Mouse (Mus musculus) layer of hippocampus, postnatal 36 days (tissue): Measurements from ENCODE around the gene Cdv3. TPM values are rescaled to one million over a fixed set of nuclear protein-coding genes. Genes with fewer than 3 reads are reported as not detected.

Experiments used
- DNase-seq, 2 experiments: peaks; one replicate each; pipeline ENCODE4 v3.0.0; 2022
- total RNA-seq, 2 experiments: library from RNA; stranded (reverse); gene quantifications; 2 replicates each; pipeline ENCODE4 v1.2.3; 2021

Gene Cdv3
- total RNA-seq: 10 to 100 TPM; 71.5 to 73.2 TPM

DNA sequence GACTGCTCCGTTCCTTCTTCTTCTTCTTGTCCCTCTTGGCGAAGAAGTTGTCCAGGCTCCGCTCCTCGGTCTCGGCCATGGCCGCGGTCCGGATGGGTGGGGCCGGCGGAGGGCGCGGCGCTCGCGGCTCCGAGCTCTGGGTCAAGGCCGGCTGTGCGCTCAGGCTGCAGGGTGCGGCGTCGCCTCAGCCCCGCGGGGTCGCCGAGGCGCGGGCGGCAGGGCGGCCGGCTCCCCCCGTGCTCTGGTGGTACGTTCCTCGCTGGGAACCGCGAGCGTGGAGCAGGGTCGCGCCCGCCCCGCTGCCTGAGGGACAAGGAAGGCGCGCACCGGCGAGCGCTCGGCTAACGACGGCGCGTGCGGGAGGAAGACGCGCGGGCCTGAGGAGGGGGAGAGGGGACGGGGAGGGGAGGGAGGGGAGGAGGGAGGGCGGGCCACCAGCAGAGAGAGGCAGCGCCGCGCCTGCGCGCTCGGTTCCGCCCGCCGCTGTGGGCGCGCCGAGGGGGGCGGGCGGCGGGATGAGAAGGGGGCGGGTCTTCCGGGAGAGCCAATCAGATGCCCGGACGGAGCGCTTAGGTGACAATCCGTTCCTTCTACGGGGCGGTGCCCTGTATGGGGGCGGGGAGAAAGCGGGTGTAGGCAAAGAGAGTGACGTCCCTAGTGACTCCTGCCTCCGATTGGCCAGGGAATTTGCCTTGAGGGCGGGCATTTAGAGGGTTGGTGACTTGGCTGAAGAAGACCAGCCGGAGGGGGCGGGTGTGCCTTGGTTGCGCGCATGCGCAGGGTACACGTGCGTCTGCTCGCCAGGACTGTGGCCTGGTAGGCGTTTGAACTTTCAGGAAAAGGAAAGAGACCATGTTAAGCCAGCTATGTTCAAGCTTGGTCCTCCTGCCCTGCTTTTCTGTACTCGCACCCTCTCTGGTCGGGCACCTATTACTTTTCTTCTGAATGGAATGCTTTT, at the start of gene Cdv3:
TSS of gene Cdv3 (minus strand) at position 551 of the 958 bp plus-strand sequence.
- peak; percentile 99 for DNase-seq

DNA sequence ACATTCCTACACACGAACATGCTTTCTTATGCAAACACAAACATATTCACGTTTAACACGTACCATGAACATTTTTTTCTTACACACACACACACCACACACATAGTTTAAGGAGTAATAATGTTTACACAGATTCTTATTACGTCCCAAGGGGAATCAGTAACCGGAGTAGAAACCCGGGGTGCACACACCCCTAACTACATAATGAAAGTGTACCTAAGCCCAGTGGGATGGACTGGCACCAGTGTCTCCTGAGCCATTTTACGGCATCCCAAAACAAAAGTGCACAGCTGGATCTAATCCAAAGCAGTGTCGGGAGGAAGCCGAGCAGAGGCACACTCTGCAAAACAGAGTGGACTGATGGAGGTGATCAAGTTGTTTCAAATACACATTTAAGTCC, 47.8 kb upstream of the Cdv3 start:
- DNase-seq: no peak

GRCm38 (mm10) chr9:103409119-103409518, 43.5 kb upstream of the Cdv3 start:
- no peak for DNase-seq

DNA sequence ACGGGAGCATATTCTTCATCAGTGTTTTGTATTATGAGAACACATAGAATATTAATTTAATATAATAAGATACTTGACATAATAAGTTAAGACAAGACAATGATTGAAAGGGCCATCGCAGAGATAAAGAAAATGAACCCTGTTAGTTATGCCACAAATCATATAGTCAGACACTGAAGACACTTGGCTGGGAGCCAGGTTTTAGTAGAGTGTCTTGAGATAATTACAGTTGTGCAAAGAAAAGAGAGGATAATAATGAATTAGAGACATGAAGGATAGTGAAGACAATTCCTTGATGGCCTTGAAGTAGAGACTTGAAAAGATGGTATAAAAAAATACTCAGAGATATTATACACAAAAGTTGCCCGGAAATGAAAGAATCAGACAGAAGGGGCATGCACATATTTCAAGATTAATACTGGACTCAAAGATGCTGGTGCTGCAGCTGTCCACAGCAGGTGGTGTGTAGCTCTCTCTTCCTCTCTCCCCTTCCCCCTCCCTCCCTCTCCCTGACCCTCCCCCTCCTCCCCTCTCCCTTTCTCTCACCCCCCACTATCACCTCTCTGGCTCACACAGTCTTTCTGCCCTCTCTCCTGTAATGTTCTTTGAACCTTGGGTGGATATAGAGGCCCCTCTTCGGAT, 42.6 kb upstream of the Cdv3 start:
- DNase-seq: no peak

- DNase-seq: no peak
These were observed 37.8 kb upstream of the Cdv3 start for GRCm38 (mm10) chr9:103403331-103403973.

DNA sequence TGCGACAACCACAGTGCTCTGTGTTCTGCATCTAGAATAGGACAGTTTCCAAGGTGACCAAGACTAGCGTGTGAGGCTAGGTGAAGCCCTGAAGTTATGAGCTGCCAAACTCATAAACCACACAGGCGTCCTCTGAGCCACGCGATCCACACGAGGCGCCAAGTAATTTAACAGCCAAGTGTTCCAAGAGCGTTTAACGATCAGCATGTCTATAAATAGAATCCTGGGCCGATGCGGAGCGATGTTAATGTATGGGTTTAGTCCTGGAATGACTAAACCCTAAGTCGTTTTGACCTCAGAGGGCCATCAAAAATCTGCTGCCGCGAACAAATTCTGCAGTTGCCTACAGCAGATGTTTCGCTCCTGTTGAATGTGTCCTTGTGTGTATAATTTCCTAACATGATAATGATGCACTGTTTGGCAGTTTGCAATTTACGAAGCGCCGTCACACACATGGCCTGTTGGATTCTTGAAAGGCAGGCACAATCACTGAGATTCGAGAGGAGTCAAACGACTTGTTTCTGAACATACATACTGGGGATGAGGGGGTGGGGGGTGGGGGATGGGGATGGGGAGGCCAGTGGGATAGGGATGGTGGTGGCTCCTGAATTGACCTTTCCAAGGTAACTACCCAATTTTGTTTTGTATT, 33.0 kb upstream of the Cdv3 start:
- DNase-seq: peak; percentile 12 to 20

- DNase-seq: no peak
These were observed 27.6 kb upstream of the Cdv3 start for GRCm38 (mm10) chr9:103393256-103393655.

DNA sequence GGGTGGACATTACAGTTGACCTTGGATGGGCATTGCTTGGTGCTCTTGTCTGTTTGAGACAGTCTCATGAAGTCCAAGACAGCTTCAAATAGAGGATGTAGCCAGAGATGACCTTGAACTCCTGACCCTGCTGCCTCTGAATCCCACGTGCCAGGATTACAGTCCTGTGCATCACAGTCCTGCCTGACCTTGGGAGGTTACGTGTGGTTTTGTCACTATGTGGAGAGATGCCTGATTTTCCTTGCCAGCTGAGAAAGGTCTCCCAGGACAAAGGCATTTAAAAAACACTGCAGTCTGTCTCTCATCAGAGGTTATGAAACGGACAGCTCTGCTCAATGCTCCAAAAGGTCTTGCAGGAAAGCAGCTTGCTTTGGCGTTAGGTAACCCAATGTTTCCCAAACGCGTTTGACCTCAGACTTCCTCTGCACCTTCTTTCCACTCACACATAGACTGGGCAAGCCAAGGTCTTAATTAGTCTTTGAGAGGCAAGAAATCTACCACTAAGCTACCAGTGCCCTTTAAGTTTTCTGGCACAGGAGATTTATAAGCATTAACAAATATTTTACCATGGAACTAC, 26.2 kb upstream of the Cdv3 start:
- no peak for DNase-seq

GRCm38 (mm10) chr9:103389261-103389660, 23.6 kb upstream of the Cdv3 start:
- DNase-seq: no peak

DNA sequence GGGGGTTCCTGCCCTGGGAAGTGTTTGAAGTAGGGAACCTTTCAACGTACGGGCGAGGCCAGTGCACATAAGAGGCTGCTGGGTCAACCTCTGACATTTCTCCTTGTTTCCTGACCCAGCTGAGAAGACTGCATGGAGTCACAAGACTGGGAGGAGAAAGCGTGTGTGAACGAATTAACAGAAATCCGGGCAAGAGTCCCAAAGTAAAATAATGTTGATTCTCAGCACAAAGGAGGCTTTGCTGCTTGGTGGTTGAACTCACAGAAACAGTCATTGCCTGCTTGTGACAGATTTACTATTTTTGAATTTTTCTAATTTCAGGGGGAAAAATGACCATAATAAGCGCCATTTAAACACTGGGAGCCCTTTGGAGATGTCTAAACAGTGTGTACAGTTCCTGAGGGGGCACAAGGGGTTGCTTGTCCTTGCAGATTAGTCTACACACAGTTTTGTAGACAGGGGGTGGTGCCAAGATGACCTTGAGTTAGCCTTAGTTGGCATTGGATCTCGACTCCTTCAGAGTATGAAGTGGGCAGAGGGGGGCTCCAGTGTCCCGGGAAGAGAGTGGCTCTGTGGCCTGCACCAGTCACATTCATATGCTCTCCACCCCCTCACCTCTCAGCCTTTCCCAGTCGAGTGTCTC, 21.5 kb upstream of the Cdv3 start:
- no peak for DNase-seq

DNA sequence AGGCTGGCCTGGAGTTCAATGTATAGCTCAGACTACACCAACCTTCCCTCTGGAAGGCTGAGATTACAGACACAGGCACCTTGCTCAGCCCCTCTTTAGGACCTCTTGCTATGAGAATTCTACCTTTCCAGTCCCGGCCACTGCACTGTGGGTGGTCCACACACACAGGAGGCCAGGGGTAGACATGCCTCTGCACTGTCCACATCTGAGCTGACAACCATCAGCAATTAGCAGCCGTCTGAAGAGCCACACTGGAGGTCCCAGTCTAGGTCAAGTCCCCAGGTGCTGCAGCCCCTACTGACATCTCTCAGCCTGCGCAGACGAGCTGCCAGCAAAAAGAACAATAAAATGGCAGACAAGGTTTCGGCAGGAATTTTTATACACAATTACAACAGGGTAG, 20.9 kb upstream of the Cdv3 start:
- DNase-seq: no peak

GRCm38 (mm10) chr9:103385600-103385999, 20.0 kb upstream of the Cdv3 start:
- DNase-seq: no peak

DNA sequence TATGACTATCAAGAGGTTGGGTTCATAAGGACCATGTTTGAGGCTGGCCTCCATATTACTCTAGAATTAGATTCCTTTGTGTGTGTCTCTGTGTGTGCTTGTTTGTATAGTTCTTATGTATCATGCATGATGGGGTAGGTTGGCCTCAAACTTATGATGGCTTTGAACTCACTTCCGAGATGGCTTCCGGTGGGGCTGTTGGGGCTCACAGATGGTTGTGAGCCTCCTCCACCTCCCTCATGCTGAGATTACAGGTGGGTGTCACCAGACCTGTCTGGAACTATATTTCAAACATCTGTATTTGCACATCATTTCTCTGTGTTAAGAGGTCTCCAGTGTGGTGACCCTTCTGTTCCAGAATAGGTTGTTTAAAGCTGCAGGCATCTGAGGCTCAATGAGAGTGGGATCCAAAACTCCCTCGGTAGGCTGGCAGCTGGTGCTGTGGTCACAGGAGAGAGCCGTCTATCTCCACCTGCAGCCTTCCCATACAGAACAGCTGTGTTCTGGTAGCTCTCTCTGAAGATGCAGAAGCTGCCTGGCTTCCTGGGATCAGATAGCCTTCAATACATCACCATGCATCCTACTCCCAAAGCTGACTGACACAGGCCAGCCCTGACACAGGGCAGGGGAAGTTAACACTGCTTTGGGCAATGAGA, 18.6 kb upstream of the Cdv3 start:
- DNase-seq: no peak

GRCm38 (mm10) chr9:103383576-103383975, 17.9 kb upstream of the Cdv3 start:
- DNase-seq: no peak

GRCm38 (mm10) chr9:103382989-103383388, 17.3 kb upstream of the Cdv3 start:
- no peak for DNase-seq

DNA sequence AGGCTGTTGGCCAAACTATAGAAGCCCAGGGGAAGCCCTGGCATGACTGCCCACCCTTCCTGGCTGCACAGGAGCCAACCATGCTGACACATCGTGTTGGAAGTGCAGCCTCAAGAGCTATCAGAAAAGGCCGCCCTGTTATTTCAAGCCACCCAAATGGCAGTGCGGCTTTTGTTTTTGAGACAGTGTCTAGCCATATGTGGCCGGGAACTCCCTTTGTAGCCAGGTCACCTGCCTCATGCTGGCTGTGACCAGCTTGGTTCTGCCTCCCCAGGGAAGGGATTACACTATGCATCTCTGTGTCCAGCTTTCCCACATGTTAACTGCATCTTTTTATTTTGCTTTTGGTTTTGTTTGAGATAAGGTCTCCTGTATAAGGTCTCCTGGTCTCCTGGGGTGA, 14.9 kb upstream of the Cdv3 start:
- no peak for DNase-seq

DNA sequence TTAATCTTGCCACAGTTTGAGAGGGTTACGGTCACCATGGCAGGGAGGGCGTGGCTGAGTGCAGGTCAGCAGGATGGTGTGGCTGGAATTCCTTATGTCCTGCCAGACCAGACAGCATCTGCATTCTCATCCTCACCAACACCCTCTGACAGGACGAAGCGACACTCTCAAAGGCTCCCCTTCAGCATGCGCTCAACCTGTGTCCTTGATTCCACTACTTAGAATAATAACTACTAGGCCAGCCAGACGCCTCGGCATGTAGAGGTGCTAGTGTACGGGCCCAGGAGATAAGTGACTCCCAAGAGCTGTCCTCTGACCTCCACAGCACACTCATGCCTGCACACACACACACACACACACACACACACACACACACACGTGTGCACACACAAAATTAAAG, 13.6 kb upstream of the Cdv3 start:
- no peak for DNase-seq

DNA sequence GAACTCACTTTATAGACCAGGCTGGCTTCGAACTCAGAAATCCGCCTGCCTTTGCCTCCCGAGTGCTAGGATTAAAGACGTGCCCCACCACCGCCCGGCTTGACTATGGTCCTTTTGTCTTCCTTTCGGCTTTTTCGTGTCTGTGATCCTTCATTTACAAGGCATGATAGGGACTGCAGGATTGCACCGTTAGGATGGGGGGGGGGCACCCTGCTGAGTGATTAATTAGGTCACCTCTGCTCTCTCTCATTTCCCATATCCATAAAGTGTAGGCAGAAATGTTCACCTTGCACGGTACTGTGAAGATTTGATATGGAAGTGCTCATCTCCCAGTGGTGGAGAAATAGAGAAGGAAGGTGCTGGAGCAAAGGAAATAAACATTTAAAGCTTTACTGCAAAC, 13.0 kb upstream of the Cdv3 start:
- no peak for DNase-seq

- DNase-seq: no peak
These were observed 11.0 kb upstream of the Cdv3 start for GRCm38 (mm10) chr9:103376346-103377320.
